Mouse (Mus musculus) G1E (cell line): ENCODE measurements around the gene Hnrnpa0.

ENCODE experiments used
- CTCF ChIP-seq: IDR thresholded peaks from 2 replicates; pipeline ENCODE4 v1.5.1; 2012; ENCODE audit warnings: low read depth, low read length, inconsistent platforms, mixed read lengths
- GATA1 ChIP-seq: IDR thresholded peaks from 2 replicates; pipeline ENCODE4 v1.6.1; 2012; ENCODE audit warnings: borderline replicate concordance, low read length, inconsistent platforms, mixed read lengths

GRCm38 (mm10) chr13:58128396-58128767 lies at the start of gene Hnrnpa0:
- TF ChIP-seq CTCF (no peak), GATA1 (no peak)
